Mouse (Mus musculus) hindbrain, embryonic 13.5 days (tissue): ENCODE data around the gene Pex7. TPM values are rescaled to one million over a fixed set of nuclear protein-coding genes. Genes with fewer than 3 reads are reported as not detected.
"Not testable (repeated sequence)": the region's sequence is repeated elsewhere in the genome, so short reads cannot be mapped to it uniquely, and the experiment has no call there.

ENCODE experiments used
- ATAC-seq: fragments of 200-750 bp; cut with Nextera tagmentation; 2 replicates; pipeline ENCODE4 v1.8.0; 2017; ENCODE audit warnings: moderate TSS enrichment; ENCODE audit not compliant: low FRiP score
- H3K27ac ChIP-seq: fragments of 300-500 bp; sonication (generic); 2 replicates; pipeline ENCODE4 v1.5.1; 2015; ENCODE audit warnings: inconsistent platforms, mild to moderate bottlenecking, moderate library complexity
- H3K27me3 ChIP-seq: fragments of 300-500 bp; sonication (generic); 2 replicates; pipeline ENCODE4 v1.6.1; 2015; ENCODE audit warnings: mild to moderate bottlenecking, inconsistent platforms
- H3K36me3 ChIP-seq: fragments of 300-500 bp; sonication (generic); 2 replicates; pipeline ENCODE4 v1.6.1; 2015; ENCODE audit warnings: mild to moderate bottlenecking, inconsistent platforms
- H3K4me1 ChIP-seq: fragments of 300-500 bp; sonication (generic); replicated peaks from 2 replicates; pipeline ENCODE4 v1.6.1; 2015; ENCODE audit warnings: inconsistent platforms
- H3K4me2 ChIP-seq: fragments of 300-500 bp; sonication (generic); 2 replicates; pipeline ENCODE4 v1.6.1; 2015; ENCODE audit warnings: inconsistent platforms, mild to moderate bottlenecking, moderate library complexity
- H3K4me3 ChIP-seq: fragments of 300-500 bp; sonication (generic); 2 replicates; pipeline ENCODE4 v1.5.1; 2015; ENCODE audit warnings: mild to moderate bottlenecking, inconsistent platforms
- H3K9ac ChIP-seq: fragments of 300-500 bp; sonication (generic); 2 replicates; pipeline ENCODE4 v1.6.1; 2015; ENCODE audit warnings: mild to moderate bottlenecking, inconsistent platforms
- H3K9me3 ChIP-seq: fragments of 300-500 bp; sonication (generic); 2 replicates; pipeline ENCODE4 v1.6.1; 2016; ENCODE audit warnings: inconsistent platforms
- WGBS: fragments of 180-500 bp; shearing (Covaris S2); methylation state at CpG from one replicate; pipeline ENCODE4 v1.1.7; 2015; 5-methylcytosine and 5-hydroxymethylcytosine counted together
- polyA plus RNA-seq: library from polyadenylated mRNA; unstranded; fragments of >200 nt; fragmentation: Nextera tagmentation; extraction: Ambion mirVana; gene quantifications from 2 replicates; pipeline ENCODE4 v1.2.1, GENCODE M21; 2015

Pex7 gene
- polyA plus RNA-seq, 1 experiment from 2014 or later, result 24.8 TPM

- WGBS, result 81% methylated on average over 1 of the region's 1 CpGs
- Histone ChIP-seq H3K36me3 (no peaks in the 10 kb centered on the region), H3K9me3 (no peaks in the 10 kb centered on the region), H3K27ac (no peak overlapping the region), H3K27me3 (peaks cover 25% of the 10 kb centered on the region), H3K4me2 (no peak overlapping the region), H3K4me3 (no peak overlapping the region), H3K9ac (no peak overlapping the region), H3K4me1 (no peaks in the 10 kb centered on the region)
- no peak for ATAC-seq
These were observed 20.7 kb upstream of the Pex7 start for GRCm38 (mm10) chr10:19928205-19928604.

GRCm38 (mm10) chr10:19926391-19926897, 19.0 kb upstream of the Pex7 start:
- H3K4me2 ChIP-seq, H3K9ac ChIP-seq, H3K9me3 ChIP-seq, H3K4me1 ChIP-seq, H3K27ac ChIP-seq, H3K36me3 ChIP-seq, H3K4me3 ChIP-seq, ATAC-seq: not testable (repeated sequence)
- peaks cover 13% of the 10 kb centered on the region; the same call in 1 of the 2 replicates for H3K27me3 ChIP-seq
- WGBS, result 93% methylated on average over 4 of the region's 4 CpGs

DNA sequence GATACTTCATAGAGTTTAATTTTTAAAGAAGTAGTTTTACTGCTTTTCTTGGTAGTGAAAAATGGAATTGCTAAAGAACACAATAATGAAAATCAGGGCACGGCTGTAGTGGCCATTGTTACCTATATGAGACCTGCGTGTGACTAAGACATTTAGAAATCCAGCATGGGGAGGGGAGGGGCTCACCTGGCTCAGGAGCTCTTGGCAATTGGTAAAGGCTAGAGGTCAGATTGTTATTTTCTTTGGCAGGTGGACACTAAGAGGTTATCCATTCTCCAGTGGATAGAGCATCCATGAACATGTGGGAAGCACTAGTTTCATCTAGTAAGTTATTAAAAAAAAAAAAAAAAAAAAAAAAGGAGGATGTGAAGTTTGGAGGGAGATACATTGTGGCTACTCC, 16.8 kb upstream of the Pex7 start:
- Histone ChIP-seq H3K9ac (no peak overlapping the region), H3K27ac (no peak overlapping the region), H3K4me1 (no peaks in the 10 kb centered on the region), H3K36me3 (no peaks in the 10 kb centered on the region), H3K9me3 (no peaks in the 10 kb centered on the region), H3K4me2 (no peak overlapping the region), H3K27me3 (0 out of 2 replicates have a peak, but pooled peaks cover 2% of the 10 kb centered on the region), H3K4me3 (no peak overlapping the region)
- WGBS, result 81% methylated on average over 2 of the region's 2 CpGs
- ATAC-seq, result no peak

GRCm38 (mm10) chr10:19922410-19922809, 14.9 kb upstream of the Pex7 start:
- H3K4me2 ChIP-seq, result no peak overlapping the region
- 0 out of 2 replicates have a peak, but pooled peaks cover 5% of the 10 kb centered on the region for H3K27me3 ChIP-seq
- H3K9me3 ChIP-seq, result no peaks in the 10 kb centered on the region
- WGBS, result 60% methylated on average over 4 of the region's 4 CpGs
- H3K9ac ChIP-seq, result no peak overlapping the region
- ATAC-seq, result no peak
- H3K27ac ChIP-seq, result no peak overlapping the region
- no peaks in the 10 kb centered on the region for H3K36me3 ChIP-seq
- no peaks in the 10 kb centered on the region for H3K4me1 ChIP-seq
- no peak overlapping the region for H3K4me3 ChIP-seq

GRCm38 (mm10) chr10:19915301-19915700, 7.8 kb upstream of the Pex7 start:
- WGBS, result 67% methylated on average over 1 of the region's 1 CpGs
- H3K27ac ChIP-seq, result no peak overlapping the region

GRCm38 (mm10) chr10:19913806-19914205, 6.3 kb upstream of the Pex7 start:
- Histone ChIP-seq H3K27me3 (0 out of 2 replicates have a peak, but pooled peaks cover 21% of the 10 kb centered on the region), H3K27ac (no peak overlapping the region), H3K36me3 (no peaks in the 10 kb centered on the region), H3K9ac (no peak overlapping the region), H3K4me2 (no peak overlapping the region), H3K4me1 (no peaks in the 10 kb centered on the region), H3K9me3 (no peaks in the 10 kb centered on the region), H3K4me3 (no peak overlapping the region)
- WGBS, result 87% methylated on average over 4 of the region's 4 CpGs
- ATAC-seq, result no peak

More at GRCm38 (mm10) chr10:19915301-19915700, 7.8 kb upstream of the Pex7 start:
- ATAC-seq, result peak; percentile 71
- Histone ChIP-seq H3K27me3 (0 out of 2 replicates have a peak, but pooled peaks cover 11% of the 10 kb centered on the region), H3K4me3 (no peak overlapping the region), H3K4me2 (no peak overlapping the region), H3K9ac (no peak overlapping the region), H3K4me1 (no peaks in the 10 kb centered on the region), H3K36me3 (no peaks in the 10 kb centered on the region), H3K9me3 (no peaks in the 10 kb centered on the region)

DNA sequence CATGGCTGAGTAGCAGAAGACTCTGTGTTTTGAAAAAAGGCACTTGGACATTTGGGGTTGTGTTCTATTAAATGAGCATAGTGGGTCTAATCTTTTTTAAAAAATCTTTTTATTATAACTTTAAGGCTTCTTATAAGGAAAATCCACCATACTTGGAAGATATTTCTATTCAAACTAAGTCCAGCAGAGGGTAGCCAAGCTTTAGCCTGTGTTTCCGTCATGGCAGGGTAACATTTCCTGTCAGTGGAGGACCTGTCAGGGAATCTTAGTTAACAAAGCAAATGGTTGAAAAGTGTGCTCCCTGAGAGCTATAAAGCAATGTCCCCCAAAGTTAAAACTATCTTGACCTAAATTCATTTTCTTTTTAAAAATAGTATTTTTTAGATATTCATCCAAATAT, 4.1 kb upstream of the Pex7 start:
- WGBS, result 36% methylated on average over 1 of the region's 1 CpGs

GRCm38 (mm10) chr10:19910516-19910915, 3.0 kb upstream of the Pex7 start:
- no peak overlapping the region for H3K4me2 ChIP-seq
- H3K27me3 ChIP-seq, result 0 out of 2 replicates have a peak, but pooled peaks cover 19% of the 10 kb centered on the region
- H3K9me3 ChIP-seq, result no peaks in the 10 kb centered on the region
- H3K27ac ChIP-seq, result no peak overlapping the region
- H3K4me1 ChIP-seq, result no peaks in the 10 kb centered on the region
- H3K36me3 ChIP-seq, result no peaks in the 10 kb centered on the region
- no peak overlapping the region for H3K4me3 ChIP-seq
- ATAC-seq, result no peak
- 95% methylated on average over 2 of the region's 2 CpGs for WGBS
- H3K9ac ChIP-seq, result no peak overlapping the region

More for the DNA sequence above, 4.1 kb upstream of the Pex7 start:
- no peak for ATAC-seq
- Histone ChIP-seq H3K4me2 (no peak overlapping the region), H3K9me3 (no peaks in the 10 kb centered on the region), H3K4me1 (no peaks in the 10 kb centered on the region), H3K27ac (no peak overlapping the region), H3K27me3 (0 out of 2 replicates have a peak, but pooled peaks cover 19% of the 10 kb centered on the region), H3K36me3 (no peaks in the 10 kb centered on the region), H3K4me3 (no peak overlapping the region), H3K9ac (no peak overlapping the region)

DNA sequence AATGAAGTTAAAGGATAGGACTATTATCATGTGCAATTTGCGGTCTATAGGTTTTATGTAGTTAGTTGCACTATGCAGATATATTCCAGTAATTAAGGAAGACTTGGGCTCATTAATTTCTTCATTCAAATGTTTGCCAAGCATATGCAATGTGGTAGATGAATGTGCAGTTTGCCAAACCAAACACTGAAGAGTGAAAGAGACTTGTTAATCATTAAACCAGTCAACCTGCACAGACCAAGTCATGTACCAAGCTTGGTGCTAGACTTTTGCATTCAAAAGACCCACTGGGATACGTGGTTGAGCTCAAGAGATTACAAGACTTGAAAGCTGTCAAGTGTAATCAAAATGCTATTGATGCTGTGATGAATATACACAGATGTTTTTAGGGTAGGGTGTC, 587 bp upstream of the Pex7 start:
- 80% methylated on average over 2 of the region's 2 CpGs for WGBS
- H3K27ac ChIP-seq, result no peak overlapping the region
- H3K9ac ChIP-seq, result no peak overlapping the region
- 0 out of 2 replicates have a peak, but pooled peaks cover 13% of the 10 kb centered on the region for H3K27me3 ChIP-seq
- H3K4me1 ChIP-seq, result no peaks in the 10 kb centered on the region
- H3K36me3 ChIP-seq, result no peaks in the 10 kb centered on the region
- no peaks in the 10 kb centered on the region for H3K9me3 ChIP-seq
- no peak overlapping the region for H3K4me3 ChIP-seq
- ATAC-seq, result no peak
- H3K4me2 ChIP-seq, result no peak overlapping the region

- Histone ChIP-seq H3K36me3 (no peaks in the 10 kb centered on the region), H3K9ac (peak overlapping the region; percentile 31; the same call in 1 of the 2 replicates), H3K4me2 (no peak overlapping the region), H3K27ac (no peak overlapping the region), H3K27me3 (0 out of 2 replicates have a peak, but pooled peaks cover 4% of the 10 kb centered on the region), H3K4me3 (no peak overlapping the region), H3K4me1 (no peaks in the 10 kb centered on the region), H3K9me3 (no peaks in the 10 kb centered on the region)
- ATAC-seq, result no peak
- WGBS, result 79% methylated on average over 13 of the region's 13 CpGs
These were observed 3.2 kb downstream of the Pex7 start for GRCm38 (mm10) chr10:19904077-19904820.

DNA sequence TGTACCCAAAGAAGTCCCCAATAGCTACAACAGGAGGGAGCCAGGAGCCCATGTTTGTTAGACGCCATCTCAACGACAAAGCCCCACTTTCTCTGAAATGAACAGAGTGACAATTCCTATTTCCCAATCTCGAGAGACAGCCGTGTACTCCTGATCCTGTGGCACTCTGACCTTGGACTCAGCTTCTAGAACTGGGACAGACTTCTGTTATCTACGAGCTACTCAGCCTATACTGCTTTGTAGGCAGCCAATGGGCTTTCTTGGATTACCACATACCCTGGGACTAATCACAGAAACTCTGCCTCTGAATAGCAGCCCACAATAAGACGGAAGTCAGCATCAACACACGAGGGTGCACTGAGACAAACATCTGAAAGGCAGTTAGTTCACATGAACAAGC, 5.5 kb downstream of the Pex7 start:
- Histone ChIP-seq H3K27ac (no peak overlapping the region), H3K4me1 (no peaks in the 10 kb centered on the region), H3K9me3 (no peaks in the 10 kb centered on the region), H3K27me3 (no peaks in the 10 kb centered on the region), H3K4me3 (no peak overlapping the region), H3K9ac (no peak overlapping the region), H3K4me2 (no peak overlapping the region), H3K36me3 (no peaks in the 10 kb centered on the region)
- WGBS, result 86% methylated on average over 7 of the region's 7 CpGs
- no peak for ATAC-seq

DNA sequence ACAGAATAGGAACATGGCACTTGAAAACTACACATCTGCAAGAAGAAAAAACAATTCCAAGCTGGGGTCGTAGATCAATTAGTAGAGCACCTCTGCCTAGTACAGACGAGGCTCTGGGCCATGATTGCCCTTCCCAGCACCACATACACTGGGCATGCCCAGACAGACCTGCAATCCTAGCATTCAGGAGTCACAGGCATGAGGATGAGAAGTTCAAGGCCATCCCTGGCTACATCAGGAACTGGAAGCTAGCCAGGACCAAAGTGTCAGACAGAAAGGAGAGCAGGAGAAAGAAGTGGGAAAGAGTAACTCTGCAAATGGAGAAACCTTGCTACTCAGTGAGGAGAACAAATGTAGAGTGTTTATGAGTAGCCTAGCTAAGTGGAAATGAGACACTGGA, 7.3 kb downstream of the Pex7 start:
- Histone ChIP-seq H3K27ac (no peak overlapping the region), H3K36me3 (no peaks in the 10 kb centered on the region), H3K27me3 (no peaks in the 10 kb centered on the region), H3K4me2 (no peak overlapping the region), H3K9ac (no peak overlapping the region), H3K4me1 (no peaks in the 10 kb centered on the region), H3K9me3 (no peaks in the 10 kb centered on the region), H3K4me3 (no peak overlapping the region)
- WGBS, result 71% methylated on average over 2 of the region's 2 CpGs
- ATAC-seq, result no peak

GRCm38 (mm10) chr10:19893976-19894375, 13.5 kb downstream of the Pex7 start:
- Histone ChIP-seq H3K36me3 (0 out of 2 replicates have a peak, but pooled peaks cover 3% of the 10 kb centered on the region), H3K4me1 (no peaks in the 10 kb centered on the region), H3K27me3 (no peaks in the 10 kb centered on the region), H3K27ac (no peak overlapping the region), H3K9ac (no peak overlapping the region), H3K4me2 (no peak overlapping the region), H3K9me3 (no peaks in the 10 kb centered on the region), H3K4me3 (no peak overlapping the region)
- ATAC-seq, result no peak
- WGBS, result 22% methylated on average over 4 of the region's 4 CpGs
